Mouse (Mus musculus): ENCODE measurements around the gene Cish. TPM values are rescaled to one million over a fixed set of nuclear protein-coding genes. Genes with fewer than 3 reads are reported as not detected.

The Cish gene
- polyA plus RNA-seq, 1 experiment from 2014 or later = 5.8 TPM

- H3K4me2 ChIP-seq (ENCODE audit: low read depth, low read length) = no peak overlapping the region
- no peaks in the 10 kb centered on the region for H3K36me3 ChIP-seq (ENCODE audit: control insufficient read depth, insufficient read depth, low read length)
- H3K4me1 ChIP-seq (ENCODE audit: control insufficient read depth, insufficient read depth, low read length) = 0 out of 2 replicates have a peak, but pooled peaks cover 3% of the 10 kb centered on the region
- no peak overlapping the region for H3K4me3 ChIP-seq (ENCODE audit: low read depth, low read length)
- H3K9ac ChIP-seq (ENCODE audit: low read depth, low read length) = no peak overlapping the region
- DNase-seq (ENCODE audit: low spot score) (no peak), ATAC-seq (ENCODE audit: low read depth) (no peak)
- 64% methylated on average over 5 of the region's 5 CpGs for WGBS
- H3K9me3 ChIP-seq (ENCODE audit: control insufficient read depth, low read length) = no peaks in the 10 kb centered on the region
- H3K27ac ChIP-seq (replicated peaks; ENCODE audit: low read depth, low read length) = no peak overlapping the region
- H3K27me3 ChIP-seq (replicated peaks; ENCODE audit: control insufficient read depth, insufficient read depth, low read length) = no peaks in the 10 kb centered on the region
Measured at GRCm38 (mm10) chr9:107309600-107309999, 13.8 kb downstream of the Cish start.

GRCm38 (mm10) chr9:107312811-107313584, 17.2 kb downstream of the Cish start:
- WGBS = 65% methylated on average over 10 of the region's 10 CpGs
- no peak overlapping the region for H3K9ac ChIP-seq (ENCODE audit: low read depth, low read length)
- ATAC-seq (ENCODE audit: low read depth) = no peak
- no peak overlapping the region for H3K4me3 ChIP-seq (ENCODE audit: low read depth, low read length)
- no peak overlapping the region for H3K27ac ChIP-seq (replicated peaks; ENCODE audit: low read depth, low read length)
- no peaks in the 10 kb centered on the region for H3K9me3 ChIP-seq (ENCODE audit: control insufficient read depth, low read length)
- H3K4me2 ChIP-seq (ENCODE audit: low read depth, low read length) = no peak overlapping the region
- no peaks in the 10 kb centered on the region for H3K4me1 ChIP-seq (ENCODE audit: control insufficient read depth, insufficient read depth, low read length)
- H3K36me3 ChIP-seq (ENCODE audit: control insufficient read depth, insufficient read depth, low read length) = no peaks in the 10 kb centered on the region
- no peaks in the 10 kb centered on the region for H3K27me3 ChIP-seq (replicated peaks; ENCODE audit: control insufficient read depth, insufficient read depth, low read length)
- DNase-seq (ENCODE audit: low spot score) = no peak

GRCm38 (mm10) chr9:107313926-107314325, 18.1 kb downstream of the Cish start:
- Histone ChIP-seq H3K9me3 (ENCODE audit: control insufficient read depth, low read length) (no peaks in the 10 kb centered on the region), H3K4me3 (ENCODE audit: low read depth, low read length) (no peak overlapping the region), H3K27ac (replicated peaks; ENCODE audit: low read depth, low read length) (no peak overlapping the region), H3K4me1 (ENCODE audit: control insufficient read depth, insufficient read depth, low read length) (no peaks in the 10 kb centered on the region), H3K27me3 (replicated peaks; ENCODE audit: control insufficient read depth, insufficient read depth, low read length) (no peaks in the 10 kb centered on the region), H3K36me3 (ENCODE audit: control insufficient read depth, insufficient read depth, low read length) (no peaks in the 10 kb centered on the region), H3K9ac (ENCODE audit: low read depth, low read length) (no peak overlapping the region), H3K4me2 (ENCODE audit: low read depth, low read length) (no peak overlapping the region)
- no peak for DNase-seq (ENCODE audit: low spot score)
- 80% methylated on average over 3 of the region's 3 CpGs for WGBS
- ATAC-seq (ENCODE audit: low read depth) = no peak

DNA sequence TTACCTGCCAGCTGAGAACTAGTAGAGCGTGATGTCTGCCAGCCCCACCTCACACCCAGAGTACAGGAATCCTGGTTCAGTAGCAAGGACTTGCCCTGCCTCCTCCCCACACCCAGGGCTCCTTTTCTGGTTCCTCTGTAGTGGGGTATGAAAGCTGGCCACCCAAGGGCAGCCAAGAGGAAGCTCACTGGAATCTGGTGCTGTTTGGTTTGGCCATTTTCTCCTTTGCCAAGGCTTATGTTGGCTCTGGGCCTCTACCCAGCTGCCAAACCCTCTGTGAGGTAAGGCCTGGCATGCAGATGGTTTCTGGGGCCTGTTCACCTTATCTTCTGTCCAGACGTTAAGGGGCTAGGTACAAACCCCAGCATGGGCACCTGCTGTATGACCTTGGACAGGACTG, 20.0 kb downstream of the Cish start:
- 67% methylated on average over 2 of the region's 2 CpGs for WGBS
- no peak for ATAC-seq (ENCODE audit: low read depth)
- Histone ChIP-seq H3K36me3 (ENCODE audit: control insufficient read depth, insufficient read depth, low read length) (no peaks in the 10 kb centered on the region), H3K4me2 (ENCODE audit: low read depth, low read length) (no peak overlapping the region), H3K9me3 (ENCODE audit: control insufficient read depth, low read length) (no peaks in the 10 kb centered on the region), H3K27ac (replicated peaks; ENCODE audit: low read depth, low read length) (no peak overlapping the region), H3K4me3 (ENCODE audit: low read depth, low read length) (no peak overlapping the region), H3K9ac (ENCODE audit: low read depth, low read length) (no peak overlapping the region), H3K4me1 (ENCODE audit: control insufficient read depth, insufficient read depth, low read length) (no peaks in the 10 kb centered on the region), H3K27me3 (replicated peaks; ENCODE audit: control insufficient read depth, insufficient read depth, low read length) (no peaks in the 10 kb centered on the region)
- no peak for DNase-seq (ENCODE audit: low spot score)

DNA sequence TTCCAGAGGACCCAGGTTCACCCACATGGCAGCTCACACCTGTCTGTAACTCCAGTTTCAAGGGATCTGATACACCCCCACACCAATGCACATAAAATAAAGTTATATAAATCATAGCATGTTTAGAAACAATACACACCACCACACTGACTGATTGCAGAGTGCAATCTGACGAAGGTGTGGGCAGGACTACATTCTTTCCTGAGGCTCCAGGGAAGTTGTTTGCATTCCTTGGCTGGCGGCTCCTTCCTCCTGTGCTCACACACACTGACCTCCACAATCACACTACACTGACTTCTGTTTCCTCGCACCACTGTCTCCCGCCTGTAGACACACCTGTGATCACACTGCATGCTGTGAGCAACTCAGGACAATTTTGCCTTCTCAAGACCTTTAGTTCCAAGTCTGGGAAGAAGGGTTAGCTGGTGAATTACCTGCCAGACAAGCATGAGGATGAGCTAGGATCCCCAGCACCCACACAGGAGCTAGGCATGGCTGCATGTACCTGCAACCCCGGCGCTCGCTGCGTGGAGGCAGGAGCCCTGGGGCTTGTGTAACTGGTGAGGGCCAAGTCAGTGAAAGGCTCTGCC, 26.7 kb downstream of the Cish start:
- H3K4me3 ChIP-seq (ENCODE audit: low read depth, low read length) = no peak overlapping the region
- H3K27ac ChIP-seq (replicated peaks; ENCODE audit: low read depth, low read length) = no peak overlapping the region
- H3K4me2 ChIP-seq (ENCODE audit: low read depth, low read length) = no peak overlapping the region
- no peaks in the 10 kb centered on the region for H3K27me3 ChIP-seq (replicated peaks; ENCODE audit: control insufficient read depth, insufficient read depth, low read length)
- 64% methylated on average over 8 of the region's 8 CpGs for WGBS
- 0 out of 2 replicates have a peak, but pooled peaks have one; percentile 9 for ATAC-seq (ENCODE audit: low read depth)
- H3K9ac ChIP-seq (ENCODE audit: low read depth, low read length) = no peak overlapping the region
- peaks cover 3% of the 10 kb centered on the region; the same call in 1 of the 2 replicates for H3K36me3 ChIP-seq (ENCODE audit: control insufficient read depth, insufficient read depth, low read length)
- no peak for DNase-seq (ENCODE audit: low spot score)
- H3K9me3 ChIP-seq (ENCODE audit: control insufficient read depth, low read length) = no peaks in the 10 kb centered on the region
- no peaks in the 10 kb centered on the region for H3K4me1 ChIP-seq (ENCODE audit: control insufficient read depth, insufficient read depth, low read length)

DNA sequence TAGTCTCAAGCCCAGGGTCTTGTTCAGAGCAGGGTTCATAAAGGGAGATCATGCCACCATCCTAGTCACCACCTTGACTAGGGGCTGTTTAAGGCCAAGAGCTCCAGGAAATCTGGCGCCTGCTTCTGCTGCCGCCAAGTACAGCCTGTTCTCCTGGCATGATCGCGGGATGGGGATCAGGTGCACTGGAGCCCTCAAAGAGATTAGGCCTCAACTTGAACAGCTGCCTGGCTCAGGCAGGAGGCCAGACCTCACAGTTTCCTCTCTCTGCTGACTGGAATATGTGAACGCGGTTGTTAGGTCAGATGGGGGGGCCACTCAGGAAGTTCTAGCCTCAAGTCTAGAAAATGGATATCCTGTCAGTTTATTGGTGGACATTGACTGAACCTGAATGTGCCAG, 27.7 kb downstream of the Cish start:
- Histone ChIP-seq H3K4me1 (ENCODE audit: control insufficient read depth, insufficient read depth, low read length) (no peaks in the 10 kb centered on the region), H3K4me2 (ENCODE audit: low read depth, low read length) (no peak overlapping the region), H3K4me3 (ENCODE audit: low read depth, low read length) (no peak overlapping the region), H3K9me3 (ENCODE audit: control insufficient read depth, low read length) (no peaks in the 10 kb centered on the region), H3K9ac (ENCODE audit: low read depth, low read length) (no peak overlapping the region), H3K27ac (replicated peaks; ENCODE audit: low read depth, low read length) (no peak overlapping the region), H3K36me3 (ENCODE audit: control insufficient read depth, insufficient read depth, low read length) (peaks cover 7% of the 10 kb centered on the region; the same call in 1 of the 2 replicates), H3K27me3 (replicated peaks; ENCODE audit: control insufficient read depth, insufficient read depth, low read length) (no peaks in the 10 kb centered on the region)
- peak; percentile 72 for DNase-seq (ENCODE audit: low spot score)
- WGBS = 57% methylated on average over 6 of the region's 6 CpGs
- 0 out of 2 replicates have a peak, but pooled peaks have one; percentile 15 for ATAC-seq (ENCODE audit: low read depth)

DNA sequence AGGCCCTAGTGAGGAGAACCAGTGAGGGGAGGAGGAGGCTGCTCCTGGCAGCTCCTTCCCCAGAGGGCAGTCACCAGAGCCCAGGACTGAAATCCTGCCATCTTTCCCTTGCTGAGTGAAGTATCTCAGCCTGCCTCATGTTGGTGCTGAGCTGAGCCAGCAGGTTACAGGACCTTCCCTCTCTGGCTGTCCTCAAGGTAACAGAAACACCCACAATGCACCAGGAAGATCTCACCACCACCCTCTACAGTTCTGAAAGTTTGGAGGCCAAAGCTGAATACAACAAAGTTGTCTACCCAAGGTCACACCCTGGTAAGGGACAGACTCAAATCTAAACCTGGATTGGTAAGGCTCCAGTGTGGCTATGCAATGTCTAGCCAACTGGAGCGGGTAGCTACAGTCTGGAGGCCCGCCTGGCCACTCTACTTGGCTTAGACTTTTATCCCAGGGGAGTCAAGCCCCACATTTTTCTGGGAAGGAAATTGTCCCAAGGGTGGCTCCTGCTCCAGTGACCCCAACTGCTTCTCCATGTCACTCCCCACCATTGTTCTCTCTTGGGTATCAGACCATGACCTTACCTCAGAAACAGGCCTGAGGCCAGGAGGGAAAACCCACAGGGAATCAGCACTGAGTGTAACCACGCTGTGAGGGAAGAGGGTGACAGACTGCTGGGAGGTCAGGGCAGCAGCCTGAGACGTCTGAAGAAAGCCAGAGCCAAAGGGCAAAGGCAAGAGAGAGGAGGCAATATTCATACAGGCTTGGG, 29.2 kb downstream of the Cish start:
- Histone ChIP-seq H3K27me3 (replicated peaks; ENCODE audit: control insufficient read depth, insufficient read depth, low read length) (no peaks in the 10 kb centered on the region), H3K36me3 (ENCODE audit: control insufficient read depth, insufficient read depth, low read length) (peaks cover 7% of the 10 kb centered on the region; the same call in 1 of the 2 replicates), H3K9me3 (ENCODE audit: control insufficient read depth, low read length) (no peaks in the 10 kb centered on the region), H3K27ac (replicated peaks; ENCODE audit: low read depth, low read length) (no peak overlapping the region), H3K9ac (ENCODE audit: low read depth, low read length) (no peak overlapping the region), H3K4me3 (ENCODE audit: low read depth, low read length) (no peak overlapping the region), H3K4me2 (ENCODE audit: low read depth, low read length) (no peak overlapping the region), H3K4me1 (ENCODE audit: control insufficient read depth, insufficient read depth, low read length) (no peaks in the 10 kb centered on the region)
- 55% methylated on average over 4 of the region's 4 CpGs for WGBS
- ATAC-seq (ENCODE audit: low read depth) = no peak
- no peak for DNase-seq (ENCODE audit: low spot score)

DNA sequence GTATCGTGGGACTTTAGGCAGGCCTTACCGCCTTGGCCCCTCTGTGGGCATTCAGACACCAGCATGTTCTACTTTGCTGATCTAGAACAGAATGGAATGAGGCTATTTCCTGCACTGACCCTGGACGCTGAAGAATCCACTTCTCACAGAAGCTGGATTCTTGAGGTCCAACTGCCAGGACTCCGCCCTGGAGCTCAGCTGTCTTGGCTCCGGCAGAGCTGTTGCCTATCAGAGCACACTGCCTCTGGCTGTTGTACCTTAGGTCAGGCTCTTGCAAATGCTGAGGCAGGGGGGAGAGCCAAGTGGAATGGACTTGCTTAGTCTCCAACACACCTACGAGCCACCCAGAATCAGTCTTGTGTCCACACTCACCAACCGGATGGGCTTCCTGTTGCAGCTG, 30.1 kb downstream of the Cish start:
- H3K9ac ChIP-seq (ENCODE audit: low read depth, low read length) = no peak overlapping the region

More for the DNA sequence above, 30.1 kb downstream of the Cish start:
- Histone ChIP-seq H3K36me3 (ENCODE audit: control insufficient read depth, insufficient read depth, low read length) (peaks cover 7% of the 10 kb centered on the region; the same call in 1 of the 2 replicates), H3K4me1 (ENCODE audit: control insufficient read depth, insufficient read depth, low read length) (no peaks in the 10 kb centered on the region), H3K27me3 (replicated peaks; ENCODE audit: control insufficient read depth, insufficient read depth, low read length) (no peaks in the 10 kb centered on the region), H3K27ac (replicated peaks; ENCODE audit: low read depth, low read length) (no peak overlapping the region), H3K4me2 (ENCODE audit: low read depth, low read length) (no peak overlapping the region), H3K4me3 (ENCODE audit: low read depth, low read length) (no peak overlapping the region), H3K9me3 (ENCODE audit: control insufficient read depth, low read length) (no peaks in the 10 kb centered on the region)
- ATAC-seq (ENCODE audit: low read depth) (no peak), DNase-seq (ENCODE audit: low spot score) (no peak)
- WGBS = 74% methylated on average over 7 of the region's 7 CpGs

Data from embryonic facial prominence, embryonic 14.5 days (tissue).